Mouse (Mus musculus) forebrain, embryonic 12.5 days (tissue): Measurements from ENCODE around the gene Adgrb3. TPM values are rescaled to one million over a fixed set of nuclear protein-coding genes. Genes with fewer than 3 reads are reported as not detected.
A peak's percentile ranks its signal among the peaks of the same experiment; 100 is the strongest.

ENCODE experiments used
- ATAC-seq: fragments of 200-750 bp; cut with Nextera tagmentation; 2 replicates; pipeline ENCODE4 v1.8.0; 2017; ENCODE audit warnings: moderate TSS enrichment; ENCODE audit not compliant: low FRiP score
- H3K27ac ChIP-seq: fragments of 300-500 bp; sonication (generic); 2 replicates; pipeline ENCODE4 v1.5.1; 2016; ENCODE audit warnings: mild to moderate bottlenecking
- H3K27me3 ChIP-seq: fragments of 300-500 bp; sonication (generic); 2 replicates; pipeline ENCODE4 v1.6.1; 2016; ENCODE audit warnings: mild to moderate bottlenecking
- H3K36me3 ChIP-seq: fragments of 300-500 bp; sonication (generic); replicated peaks from 2 replicates; pipeline ENCODE4 v1.6.1; 2016; ENCODE audit warnings: mild to moderate bottlenecking
- H3K4me1 ChIP-seq: fragments of 300-500 bp; sonication (generic); 2 replicates; pipeline ENCODE4 v1.6.1; 2016
- H3K4me2 ChIP-seq: fragments of 300-500 bp; sonication (generic); 2 replicates; pipeline ENCODE4 v1.6.1; 2016; ENCODE audit warnings: mild to moderate bottlenecking, moderate library complexity
- H3K4me3 ChIP-seq: fragments of 300-500 bp; sonication (generic); replicated peaks from 2 replicates; pipeline ENCODE4 v1.5.1; 2016; ENCODE audit warnings: mild to moderate bottlenecking
- H3K9ac ChIP-seq: fragments of 300-500 bp; sonication (generic); 2 replicates; pipeline ENCODE4 v1.6.1; 2016; ENCODE audit warnings: mild to moderate bottlenecking
- H3K9me3 ChIP-seq: fragments of 300-500 bp; sonication (generic); 2 replicates; pipeline ENCODE4 v1.6.1; 2016
- WGBS: fragments of 180-500 bp; shearing (Covaris S2); methylation state at CpG from one replicate; pipeline ENCODE4 v1.1.7; 2016; 5-methylcytosine and 5-hydroxymethylcytosine counted together
- polyA plus RNA-seq: library from polyadenylated mRNA; unstranded; fragments of >200 nt; fragmentation: Nextera tagmentation; extraction: Ambion mirVana; gene quantifications from 2 replicates; pipeline ENCODE4 v1.2.1, GENCODE M21; 2016

Gene Adgrb3
- polyA plus RNA-seq, 1 experiment from 2014 or later, result 18.0 TPM

DNA sequence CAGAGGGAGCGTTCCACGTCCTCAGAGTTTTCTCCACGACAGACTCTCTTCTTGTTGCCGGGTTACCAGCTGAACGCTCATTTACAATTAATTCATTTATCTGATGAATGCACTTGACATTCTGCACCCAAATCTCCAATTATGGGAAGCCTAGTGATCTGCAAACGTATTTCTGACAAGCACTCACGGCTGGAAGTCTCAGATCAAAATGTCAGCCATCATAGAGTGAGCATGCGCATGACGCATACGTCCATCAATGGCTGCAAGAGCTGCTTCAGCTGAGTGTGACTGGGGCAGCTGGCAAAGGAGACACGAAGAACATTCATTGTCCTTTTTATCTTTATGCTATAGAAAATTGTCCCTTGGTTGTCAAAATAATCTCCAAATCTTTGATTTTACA is 637.5 kb downstream of the Adgrb3 start:
- H3K4me1 ChIP-seq, result peaks cover 4% of the 10 kb centered on the region; the same call in 1 of the 2 replicates
- no peaks in the 10 kb centered on the region for H3K36me3 ChIP-seq
- H3K9ac ChIP-seq, result no peak overlapping the region
- H3K27me3 ChIP-seq, result no peaks in the 10 kb centered on the region
- H3K4me3 ChIP-seq, result no peak overlapping the region
- 36% methylated on average over 11 of the region's 11 CpGs for WGBS
- H3K9me3 ChIP-seq, result no peaks in the 10 kb centered on the region
- peak overlapping the region; percentile 8; the same call in 1 of the 2 replicates for H3K4me2 ChIP-seq
- peak; percentile 55; the same call in 1 of the 2 replicates for ATAC-seq
- H3K27ac ChIP-seq, result no peak overlapping the region

DNA sequence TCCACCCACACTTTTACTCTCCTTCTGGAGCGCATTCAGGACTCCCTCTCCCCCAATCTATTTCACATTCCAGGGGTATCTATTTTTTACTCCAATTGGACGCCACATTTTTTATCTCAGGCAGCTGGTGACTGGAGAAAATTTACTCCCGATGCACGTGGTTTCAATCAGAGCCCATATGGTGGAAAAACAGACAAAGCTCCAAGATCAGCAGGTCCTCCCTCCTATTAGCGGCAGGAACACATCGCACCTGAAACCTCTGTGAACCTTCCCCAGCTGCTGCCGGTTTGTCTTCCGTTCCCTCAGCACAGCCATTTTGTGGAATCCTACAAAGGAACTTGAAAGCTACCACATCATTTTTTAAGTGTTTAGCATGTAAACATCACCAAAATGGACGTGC is 640.2 kb downstream of the Adgrb3 start:
- no peak overlapping the region for H3K4me2 ChIP-seq
- no peak overlapping the region for H3K9ac ChIP-seq
- H3K4me3 ChIP-seq, result no peak overlapping the region
- H3K27ac ChIP-seq, result no peak overlapping the region
- no peaks in the 10 kb centered on the region for H3K27me3 ChIP-seq
- H3K36me3 ChIP-seq, result no peaks in the 10 kb centered on the region
- 62% methylated on average over 9 of the region's 9 CpGs for WGBS
- no peaks in the 10 kb centered on the region for H3K9me3 ChIP-seq
- peak; percentile 53; the same call in 1 of the 2 replicates for ATAC-seq
- peaks cover 4% of the 10 kb centered on the region; the same call in 1 of the 2 replicates for H3K4me1 ChIP-seq

DNA sequence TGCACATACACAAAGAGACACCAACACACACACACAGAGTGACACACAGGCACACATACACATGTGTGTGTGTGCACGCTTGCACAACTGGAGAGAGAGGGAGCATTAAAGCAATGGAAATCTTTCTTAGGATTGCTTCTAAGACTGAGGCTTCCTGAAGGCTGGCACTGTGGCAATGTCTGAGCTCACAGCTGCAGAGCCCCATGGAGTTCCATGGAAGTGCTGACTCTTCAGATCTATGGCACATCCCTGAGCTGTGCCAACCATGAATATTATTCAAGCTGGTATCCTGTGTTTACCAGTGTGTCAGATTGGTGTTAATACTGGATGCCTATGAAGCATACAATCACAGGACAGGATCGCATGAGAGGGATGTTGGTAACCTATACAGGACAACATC is 643.6 kb downstream of the Adgrb3 start:
- WGBS, result 96% methylated on average over 2 of the region's 2 CpGs

DNA sequence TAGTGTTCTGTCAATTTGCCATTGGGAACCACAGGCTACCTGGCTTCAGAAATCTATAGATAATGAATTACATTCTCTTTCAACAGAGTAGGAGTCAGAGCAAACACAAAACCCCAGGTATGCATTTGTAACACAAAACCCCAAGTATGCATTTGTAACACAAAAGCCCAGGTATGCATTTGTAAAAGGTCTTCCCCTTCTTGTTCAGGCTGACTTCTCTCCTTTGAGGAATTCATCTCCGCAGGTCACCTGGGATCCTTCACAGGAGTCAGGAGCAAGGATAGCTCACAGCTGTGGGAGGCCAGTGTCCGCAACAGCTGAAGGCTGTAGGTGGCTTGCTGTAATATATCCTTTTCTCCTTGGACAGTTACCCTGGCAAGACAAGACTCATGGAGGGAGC is 647.6 kb downstream of the Adgrb3 start:
- WGBS, result 80% methylated on average over 2 of the region's 2 CpGs
- Histone ChIP-seq H3K36me3 (no peaks in the 10 kb centered on the region), H3K27me3 (no peaks in the 10 kb centered on the region), H3K9me3 (no peaks in the 10 kb centered on the region), H3K4me1 (peaks cover 31% of the 10 kb centered on the region), H3K4me3 (no peak overlapping the region), H3K27ac (no peak overlapping the region), H3K4me2 (no peak overlapping the region), H3K9ac (no peak overlapping the region)
- ATAC-seq, result no peak

More for the DNA sequence above, 643.6 kb downstream of the Adgrb3 start:
- H3K27ac ChIP-seq, result no peak overlapping the region
- no peaks in the 10 kb centered on the region for H3K36me3 ChIP-seq
- no peaks in the 10 kb centered on the region for H3K4me1 ChIP-seq
- H3K4me2 ChIP-seq, result no peak overlapping the region
- H3K27me3 ChIP-seq, result no peaks in the 10 kb centered on the region
- H3K4me3 ChIP-seq, result no peak overlapping the region
- 0 out of 2 replicates have a peak, but pooled peaks have one; percentile 21 for ATAC-seq
- no peaks in the 10 kb centered on the region for H3K9me3 ChIP-seq
- no peak overlapping the region for H3K9ac ChIP-seq

DNA sequence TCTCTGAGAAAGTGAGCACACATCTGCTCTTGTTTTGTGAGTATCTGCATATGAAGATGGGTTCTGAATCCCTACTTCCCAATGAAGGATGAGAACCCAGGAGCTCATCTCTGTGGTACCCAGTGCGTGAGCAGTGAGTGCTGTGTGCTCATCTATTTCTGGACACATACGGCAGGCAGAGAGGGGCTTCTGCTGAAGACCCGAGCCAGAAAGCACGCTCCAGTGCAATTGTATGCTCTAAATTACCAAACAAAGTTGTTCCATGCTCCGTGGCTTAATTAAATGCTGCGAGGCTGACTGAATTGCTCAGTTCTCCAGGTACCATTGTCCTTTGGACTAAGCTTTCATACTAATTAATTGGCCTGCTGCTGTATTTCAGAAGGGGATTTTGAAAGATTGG is 648.9 kb downstream of the Adgrb3 start:
- Histone ChIP-seq H3K4me3 (no peak overlapping the region), H3K9ac (no peak overlapping the region), H3K9me3 (no peaks in the 10 kb centered on the region), H3K36me3 (no peaks in the 10 kb centered on the region), H3K27ac (peak overlapping the region; percentile 82), H3K27me3 (no peaks in the 10 kb centered on the region), H3K4me2 (peak overlapping the region; percentile 8; the same call in 1 of the 2 replicates), H3K4me1 (peaks cover 31% of the 10 kb centered on the region)
- ATAC-seq, result peak; percentile 67
- WGBS, result 6% methylated on average over 6 of the region's 6 CpGs

DNA sequence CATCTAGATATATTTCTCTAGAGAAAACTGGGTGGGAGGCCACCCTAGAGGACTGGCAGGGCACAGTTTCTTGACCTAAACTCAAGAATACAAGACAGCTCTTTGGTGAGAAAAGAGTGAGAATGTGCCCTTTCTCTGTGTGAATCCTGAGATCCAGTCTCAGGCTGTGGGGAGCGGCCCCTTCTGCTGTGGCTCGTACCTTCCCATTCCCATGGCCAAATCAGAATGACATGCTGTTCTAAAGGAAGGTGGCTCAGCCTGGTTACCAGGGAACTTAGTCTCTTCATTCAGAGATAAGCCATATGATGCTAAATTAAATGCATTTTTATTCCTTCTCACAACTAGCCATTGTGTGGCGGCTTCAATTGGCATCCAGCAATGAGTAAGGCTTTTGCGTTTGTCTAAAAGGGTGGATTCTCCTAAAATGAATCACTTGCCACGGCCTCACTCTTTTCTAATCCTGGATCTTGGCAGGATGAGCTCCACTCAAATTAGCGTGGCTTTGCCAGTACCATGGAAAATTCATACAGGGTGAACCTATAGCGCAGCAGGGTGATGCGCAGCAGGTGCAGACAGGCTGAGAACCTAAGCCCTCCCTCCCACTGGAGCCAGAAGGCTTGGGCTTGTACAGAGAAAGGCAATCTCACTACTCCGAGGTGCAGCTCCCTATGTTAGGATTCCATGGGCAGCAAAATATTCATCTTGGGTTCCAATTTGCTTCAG is 649.5 kb downstream of the Adgrb3 start:
- 21% methylated on average over 9 of the region's 9 CpGs for WGBS
- no peaks in the 10 kb centered on the region for H3K36me3 ChIP-seq
- H3K9me3 ChIP-seq, result no peaks in the 10 kb centered on the region
- peak overlapping the region; percentile 8; the same call in 1 of the 2 replicates for H3K4me2 ChIP-seq
- H3K27me3 ChIP-seq, result no peaks in the 10 kb centered on the region
- no peak overlapping the region for H3K4me3 ChIP-seq
- H3K9ac ChIP-seq, result no peak overlapping the region
- H3K27ac ChIP-seq, result peak overlapping the region; percentile 82
- peak; percentile 72 for ATAC-seq
- H3K4me1 ChIP-seq, result peaks cover 31% of the 10 kb centered on the region

DNA sequence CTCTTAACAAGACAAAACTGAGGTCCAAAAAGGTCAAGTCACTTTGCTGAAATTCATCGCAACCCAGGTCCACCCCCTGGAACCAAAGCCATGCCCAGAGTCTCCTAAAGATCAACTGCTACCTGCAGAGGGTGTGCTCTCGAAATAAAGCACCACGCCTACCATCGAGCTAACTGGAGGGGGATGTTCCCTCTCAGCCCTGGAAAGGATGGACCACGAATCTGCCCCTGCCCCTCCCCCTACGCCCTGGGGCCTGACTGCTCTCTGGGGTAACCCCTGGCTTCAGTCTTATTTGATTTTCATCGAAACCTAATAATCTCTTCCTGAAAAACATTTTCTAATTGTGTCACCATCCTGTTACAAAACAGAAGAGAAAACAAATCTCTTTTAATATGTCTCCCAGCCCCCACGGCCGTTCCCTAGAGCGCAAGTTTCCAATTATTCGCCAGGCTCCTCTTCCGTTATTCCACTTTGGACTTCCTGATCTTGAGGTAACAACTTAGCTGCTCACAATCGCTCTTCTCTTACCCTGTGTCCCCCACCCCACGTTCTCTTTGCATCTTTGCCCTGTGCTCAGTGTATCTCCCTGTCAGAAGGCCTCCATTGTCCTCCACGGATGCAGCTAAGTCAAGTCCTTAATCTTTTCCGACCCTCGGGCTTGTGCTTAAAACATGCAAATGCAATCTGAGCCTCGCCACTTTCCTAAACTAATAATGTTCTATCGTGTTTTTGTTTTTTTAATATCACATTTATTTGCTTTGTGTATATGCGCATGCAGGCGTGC is 651.0 kb downstream of the Adgrb3 start:
- peak overlapping the region; percentile 15; the same call in 1 of the 2 replicates for H3K4me2 ChIP-seq
- H3K9me3 ChIP-seq, result no peaks in the 10 kb centered on the region
- H3K36me3 ChIP-seq, result no peaks in the 10 kb centered on the region
- H3K4me3 ChIP-seq, result no peak overlapping the region
- H3K27me3 ChIP-seq, result no peaks in the 10 kb centered on the region
- no peak overlapping the region for H3K9ac ChIP-seq
- ATAC-seq, result 0 out of 2 replicates have a peak, but pooled peaks have one; percentile 30
- peaks cover 31% of the 10 kb centered on the region for H3K4me1 ChIP-seq
- 27% methylated on average over 21 of the region's 21 CpGs for WGBS
- H3K27ac ChIP-seq, result peak overlapping the region; percentile 46; the same call in 1 of the 2 replicates

DNA sequence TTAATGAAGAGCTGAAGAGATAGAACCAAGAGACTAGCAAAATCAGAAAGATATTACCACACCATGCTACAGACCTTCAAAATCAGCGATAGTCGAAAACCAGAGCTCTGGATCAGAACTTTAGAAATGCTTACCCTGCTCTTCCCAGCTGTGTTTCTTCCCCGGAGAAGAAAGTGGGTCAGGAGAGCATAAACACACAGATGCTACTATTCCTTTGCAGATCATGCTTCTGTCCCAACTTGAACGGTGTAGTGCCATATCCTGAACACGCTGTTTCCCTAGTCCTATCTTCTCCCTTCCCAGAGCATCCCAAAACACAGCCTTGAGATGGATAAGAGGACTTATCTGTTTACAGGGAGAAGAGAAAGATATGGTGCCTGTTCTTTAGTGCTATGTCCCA is 662.4 kb downstream of the Adgrb3 start:
- no peak overlapping the region for H3K4me2 ChIP-seq
- H3K36me3 ChIP-seq, result no peaks in the 10 kb centered on the region
- ATAC-seq, result no peak
- no peaks in the 10 kb centered on the region for H3K27me3 ChIP-seq
- H3K9me3 ChIP-seq, result no peaks in the 10 kb centered on the region
- H3K4me1 ChIP-seq, result no peaks in the 10 kb centered on the region
- H3K27ac ChIP-seq, result no peak overlapping the region
- H3K9ac ChIP-seq, result no peak overlapping the region
- no peak overlapping the region for H3K4me3 ChIP-seq
- 93% methylated on average over 5 of the region's 5 CpGs for WGBS

DNA sequence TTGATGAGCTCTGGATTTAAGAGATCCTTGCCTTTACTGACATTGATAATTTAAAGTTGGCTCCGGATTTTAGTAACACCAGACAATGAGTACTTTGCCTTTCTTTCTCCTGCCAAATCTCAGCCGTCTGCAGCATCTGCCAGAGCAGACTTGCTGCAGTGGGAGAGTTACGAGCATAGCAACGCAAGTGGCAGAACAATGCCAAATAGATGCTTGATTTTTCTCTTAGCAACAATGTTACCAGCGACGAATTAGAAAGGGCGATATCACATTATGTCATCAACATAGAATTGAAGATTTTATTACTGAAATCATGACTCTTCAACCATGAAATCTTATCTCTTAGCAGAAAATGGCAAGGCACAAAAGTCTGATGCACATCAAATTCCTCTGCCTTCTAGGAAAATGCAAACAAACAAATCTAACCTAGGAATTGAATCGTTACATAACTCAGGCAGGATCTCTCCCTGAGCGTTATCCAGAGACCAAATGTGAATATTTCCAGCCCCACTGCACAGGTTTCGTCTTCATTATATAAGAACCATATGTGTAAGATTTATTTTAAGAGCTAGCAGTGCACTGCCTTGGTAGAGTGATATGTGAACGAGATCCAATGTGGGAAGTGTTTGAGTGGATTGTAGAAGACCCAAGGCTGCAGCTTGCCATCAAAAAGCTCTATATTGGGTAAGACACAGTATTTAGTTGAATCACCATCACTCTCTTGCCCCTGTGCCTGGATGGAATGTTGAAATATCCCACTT is 663.3 kb downstream of the Adgrb3 start:
- ATAC-seq, result no peak
- Histone ChIP-seq H3K4me3 (no peak overlapping the region), H3K4me1 (no peaks in the 10 kb centered on the region), H3K9me3 (no peaks in the 10 kb centered on the region), H3K27me3 (no peaks in the 10 kb centered on the region), H3K9ac (no peak overlapping the region), H3K4me2 (no peak overlapping the region), H3K36me3 (no peaks in the 10 kb centered on the region), H3K27ac (no peak overlapping the region)
- 72% methylated on average over 11 of the region's 11 CpGs for WGBS

DNA sequence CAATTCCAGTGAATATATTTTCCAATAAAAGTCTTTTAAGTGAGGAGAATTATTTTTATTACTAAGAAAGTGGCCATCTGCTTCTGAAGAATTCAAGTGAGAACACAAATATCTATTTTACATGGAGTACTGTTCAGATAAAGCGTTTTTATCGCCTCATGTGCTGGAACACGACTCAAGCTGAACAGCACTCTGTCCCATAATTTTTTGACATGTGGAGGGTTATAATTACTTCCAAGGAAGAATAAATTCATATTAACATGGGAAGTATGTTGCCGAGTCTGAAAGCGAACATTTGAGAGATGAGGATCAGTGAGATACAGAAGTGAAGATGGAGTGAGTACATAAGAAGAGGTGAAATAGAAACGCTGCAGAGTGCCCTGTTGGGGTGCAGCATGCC is 665.9 kb downstream of the Adgrb3 start:
- H3K9me3 ChIP-seq, result no peaks in the 10 kb centered on the region
- H3K27me3 ChIP-seq, result no peaks in the 10 kb centered on the region
- no peak for ATAC-seq
- no peak overlapping the region for H3K4me2 ChIP-seq
- H3K4me1 ChIP-seq, result no peaks in the 10 kb centered on the region
- no peaks in the 10 kb centered on the region for H3K36me3 ChIP-seq
- no peak overlapping the region for H3K27ac ChIP-seq
- 87% methylated on average over 6 of the region's 6 CpGs for WGBS
- no peak overlapping the region for H3K9ac ChIP-seq
- no peak overlapping the region for H3K4me3 ChIP-seq

DNA sequence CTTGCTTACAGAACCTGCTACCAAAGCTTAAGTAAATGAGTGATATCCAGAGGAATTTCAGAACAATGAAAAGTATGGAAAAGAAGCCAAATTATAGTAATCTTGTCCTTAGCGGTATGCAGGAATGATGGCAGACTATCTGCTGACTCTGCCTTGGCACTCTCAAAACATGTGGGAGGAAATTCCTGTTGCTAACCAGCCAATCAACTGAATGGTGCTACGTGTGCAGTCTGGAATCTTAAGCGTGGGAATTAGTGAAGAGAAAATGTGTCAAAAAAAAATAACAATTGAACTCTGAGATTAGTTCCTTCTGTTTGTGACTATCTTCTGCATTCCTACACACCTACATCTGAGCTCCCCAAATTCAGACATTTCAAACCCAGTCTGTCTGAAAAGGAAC is 683.3 kb downstream of the Adgrb3 start:
- Histone ChIP-seq H3K4me1 (no peaks in the 10 kb centered on the region), H3K36me3 (no peaks in the 10 kb centered on the region), H3K9ac (no peak overlapping the region), H3K27me3 (no peaks in the 10 kb centered on the region), H3K4me3 (no peak overlapping the region), H3K4me2 (no peak overlapping the region), H3K9me3 (no peaks in the 10 kb centered on the region), H3K27ac (no peak overlapping the region)
- ATAC-seq, result no peak
- 85% methylated on average over 3 of the region's 3 CpGs for WGBS
